Comparison of ENCODE assay signal across 18 mouse cellular contexts in the genomic region with DNA sequence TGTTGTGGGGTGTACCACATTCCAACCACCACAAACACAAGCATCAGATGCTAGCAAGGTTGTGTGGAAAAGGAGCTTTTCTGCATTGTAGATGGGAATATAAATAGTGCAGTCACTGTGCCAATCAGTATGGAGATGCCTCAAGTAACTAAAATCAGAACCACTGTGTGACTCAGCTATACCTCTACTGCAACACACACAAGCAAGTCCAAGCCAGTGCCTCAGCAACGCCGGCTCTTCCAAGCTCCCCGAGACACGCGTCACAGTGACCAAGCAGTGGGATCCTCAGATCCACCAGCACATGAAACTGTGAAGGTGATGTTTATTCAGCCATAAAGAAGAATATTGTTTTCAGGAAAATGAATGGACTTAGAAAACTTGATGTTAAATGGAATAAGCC. TPM values are rescaled to one million over a fixed set of nuclear protein-coding genes. Genes with fewer than 3 reads are reported as not detected.
DNase-seq lines count a peak whose midpoint lies in the region; ATAC-seq lines count a peak whose summit lies in the region.
"Had no signal": no experiment of that assay in that cellular context is flagged by ENCODE, and none has a peak within 500 bp of the region (broad histone marks: within the 10 kb centered on the region; RNA-seq: fewer than 3 reads in every experiment).

No protein-coding gene starts in this region.

- peak; percentile 50 for DNase-seq in heart, adult 11 months
- no peak for DNase-seq in heart, adult 18-20 months
- DNase-seq in right cerebral cortex, adult 18-20 months, result peak; percentile 70
- no peak for DNase-seq in right cerebral cortex, postnatal 10 days (ENCODE audit: low spot score in 2 of 2)
- peak; percentile 20 for DNase-seq in right cerebral cortex, postnatal 14 days
- no peak for DNase-seq in spleen, adult 18-20 months
- DNase-seq: adrenal gland, postnatal 25 days; cerebellum, adult 2 months; cerebellum, postnatal 10 days; embryo, embryonic 11 days; gastrocnemius, postnatal 10 days had no signal

- ATAC-seq in inflammation-experienced regulatory T-cells, adult 6 months, result no peak
- ATAC-seq: forebrain, embryonic 14.5 days had no signal

RNA-seq across cellular contexts. Expression of a gene that starts 34.2 kb away (rescaled TPM):
- 1 to 10 TPM; 2.4 to 3.6 TPM for total RNA-seq in heart, adult 18-20 months (2021)
- not detected for polyA plus RNA-seq in inflammation-experienced regulatory T-cells, adult 6 months (2017; shearing (Covaris generic))
- polyA plus RNA-seq: erythroblast, embryonic 14.5 days had no signal

RNA-seq across cellular contexts. Expression of a gene that starts 56.7 kb away (rescaled TPM):
- not detected for total RNA-seq in heart, adult 18-20 months (2021)
- polyA plus RNA-seq in inflammation-experienced regulatory T-cells, adult 6 months (2017; shearing (Covaris generic)), result not detected
- total RNA-seq: adrenal gland, postnatal 25 days; gastrocnemius, postnatal 10 days; heart, adult 8-10 months; heart, postnatal 25 days; MEL had no signal
- polyA plus RNA-seq: C2C12; erythroblast, embryonic 14.5 days had no signal

Comparison
In these comparisons a context has a peak if more than half of its experiments do, and no peak if none do; other contexts are left out.
1. DNase-seq: peak in heart, adult 11 months (single experiment), right cerebral cortex, adult 18-20 months (single experiment) and right cerebral cortex, postnatal 14 days (single experiment); none in heart, adult 18-20 months (0 of 2), right cerebral cortex, postnatal 10 days (0 of 2) and spleen, adult 18-20 months (0 of 2).